Mouse (Mus musculus) limb, embryonic 13.5 days (tissue): ENCODE results near the gene Icmt. TPM values are rescaled to one million over a fixed set of nuclear protein-coding genes. Genes with fewer than 3 reads are reported as not detected.

ENCODE experiments used
- ATAC-seq: fragments of 200-750 bp; cut with Nextera tagmentation; 2 replicates; pipeline ENCODE4 v1.8.0; 2017; ENCODE audit warnings: low read depth, moderate number of reproducible peaks, moderate TSS enrichment; ENCODE audit not compliant: low FRiP score
- H3K27ac ChIP-seq: fragments of 300-500 bp; sonication (generic); 2 replicates; pipeline ENCODE4 v1.5.1; 2015; ENCODE audit warnings: inconsistent platforms, mild to moderate bottlenecking, moderate library complexity
- H3K27me3 ChIP-seq: fragments of 300-500 bp; sonication (generic); 2 replicates; pipeline ENCODE4 v1.6.1; 2015; ENCODE audit warnings: mild to moderate bottlenecking, inconsistent platforms
- H3K36me3 ChIP-seq: fragments of 300-500 bp; sonication (generic); 2 replicates; pipeline ENCODE4 v1.6.1; 2015; ENCODE audit warnings: inconsistent platforms, mild to moderate bottlenecking, moderate library complexity
- H3K4me1 ChIP-seq: fragments of 300-500 bp; sonication (generic); 2 replicates; pipeline ENCODE4 v1.6.1; 2015; ENCODE audit warnings: inconsistent platforms
- H3K4me2 ChIP-seq: fragments of 300-500 bp; sonication (generic); replicated peaks from 2 replicates; pipeline ENCODE4 v1.6.1; 2015; ENCODE audit warnings: inconsistent platforms, mild to moderate bottlenecking, moderate library complexity
- H3K4me3 ChIP-seq: fragments of 300-500 bp; sonication (generic); 2 replicates; pipeline ENCODE4 v1.5.1; 2015; ENCODE audit warnings: moderate library complexity, mild to moderate bottlenecking, inconsistent platforms
- H3K9ac ChIP-seq: fragments of 300-500 bp; sonication (generic); 2 replicates; pipeline ENCODE4 v1.6.1; 2015; ENCODE audit warnings: mild to moderate bottlenecking, inconsistent platforms
- H3K9me3 ChIP-seq: fragments of 300-500 bp; sonication (generic); 2 replicates; pipeline ENCODE4 v1.6.1; 2016; ENCODE audit warnings: inconsistent platforms
- WGBS: fragments of 180-500 bp; shearing (Covaris S2); methylation state at CpG from one replicate; pipeline ENCODE4 v1.1.7; 2015; 5-methylcytosine and 5-hydroxymethylcytosine counted together
- polyA plus RNA-seq: library from polyadenylated mRNA; unstranded; fragments of >200 nt; fragmentation: Nextera tagmentation; extraction: Ambion mirVana; gene quantifications from 2 replicates; pipeline ENCODE4 v1.2.1, GENCODE M21; 2015

Icmt gene
- polyA plus RNA-seq, 1 experiment from 2014 or later: 27.0 TPM

- 40% methylated on average over 10 of the region's 10 CpGs for WGBS
Observed at GRCm38 (mm10) chr4:152266236-152266895, 30.7 kb upstream of the Icmt start.

GRCm38 (mm10) chr4:152267748-152268369 lies 29.2 kb upstream of the Icmt start:
- Histone ChIP-seq H3K27ac (no peak overlapping the region), H3K27me3 (no peaks in the 10 kb centered on the region), H3K4me1 (peaks cover 28% of the 10 kb centered on the region), H3K36me3 (no peaks in the 10 kb centered on the region), H3K9me3 (no peaks in the 10 kb centered on the region), H3K4me2 (no peak overlapping the region), H3K9ac (no peak overlapping the region), H3K4me3 (no peak overlapping the region)
- ATAC-seq: no peak
- WGBS: 72% methylated on average over 13 of the region's 13 CpGs

More at GRCm38 (mm10) chr4:152266236-152266895, 30.7 kb upstream of the Icmt start:
- no peaks in the 10 kb centered on the region for H3K9me3 ChIP-seq
- H3K4me3 ChIP-seq: no peak overlapping the region
- no peak overlapping the region for H3K4me2 ChIP-seq
- H3K9ac ChIP-seq: no peak overlapping the region
- no peak for ATAC-seq
- H3K27ac ChIP-seq: no peak overlapping the region
- no peaks in the 10 kb centered on the region for H3K27me3 ChIP-seq
- no peaks in the 10 kb centered on the region for H3K36me3 ChIP-seq
- peaks cover 25% of the 10 kb centered on the region for H3K4me1 ChIP-seq

- 84% methylated on average over 13 of the region's 13 CpGs for WGBS
Observed at GRCm38 (mm10) chr4:152269967-152270366, 27.1 kb upstream of the Icmt start.

GRCm38 (mm10) chr4:152270599-152270998 lies 26.4 kb upstream of the Icmt start:
- 0 out of 2 replicates have a peak overlapping the region, but pooled peaks have one; percentile 2 for H3K9ac ChIP-seq
- peaks cover 39% of the 10 kb centered on the region for H3K4me1 ChIP-seq
- ATAC-seq: no peak
- no peak overlapping the region for H3K4me2 ChIP-seq
- peaks cover 16% of the 10 kb centered on the region for H3K27me3 ChIP-seq
- H3K27ac ChIP-seq: no peak overlapping the region
- WGBS: 73% methylated on average over 9 of the region's 9 CpGs
- H3K9me3 ChIP-seq: no peaks in the 10 kb centered on the region
- H3K36me3 ChIP-seq: no peaks in the 10 kb centered on the region
- no peak overlapping the region for H3K4me3 ChIP-seq

More at GRCm38 (mm10) chr4:152269967-152270366, 27.1 kb upstream of the Icmt start:
- no peaks in the 10 kb centered on the region for H3K36me3 ChIP-seq
- H3K4me3 ChIP-seq: no peak overlapping the region
- H3K4me2 ChIP-seq: no peak overlapping the region
- peaks cover 33% of the 10 kb centered on the region for H3K4me1 ChIP-seq
- no peaks in the 10 kb centered on the region for H3K9me3 ChIP-seq
- peaks cover 9% of the 10 kb centered on the region for H3K27me3 ChIP-seq
- no peak overlapping the region for H3K27ac ChIP-seq
- H3K9ac ChIP-seq: no peak overlapping the region
- no peak for ATAC-seq

- Histone ChIP-seq H3K27ac (no peak overlapping the region; the same call in 1 of the 2 replicates), H3K27me3 (peaks cover 22% of the 10 kb centered on the region), H3K4me3 (no peak overlapping the region), H3K9me3 (no peaks in the 10 kb centered on the region), H3K9ac (no peak overlapping the region), H3K36me3 (no peaks in the 10 kb centered on the region), H3K4me2 (no peak overlapping the region), H3K4me1 (peaks cover 39% of the 10 kb centered on the region)
- WGBS: 89% methylated on average over 11 of the region's 11 CpGs
- no peak for ATAC-seq
Observed at GRCm38 (mm10) chr4:152271334-152271733, 25.7 kb upstream of the Icmt start.

- Histone ChIP-seq H3K27ac (peak overlapping the region; percentile 80; the same call in 1 of the 2 replicates), H3K4me3 (no peak overlapping the region), H3K9ac (0 out of 2 replicates have a peak overlapping the region, but pooled peaks have one; percentile 1), H3K36me3 (no peaks in the 10 kb centered on the region), H3K9me3 (no peaks in the 10 kb centered on the region), H3K4me2 (peak overlapping the region; percentile 1; the same call in 1 of the 2 replicates), H3K27me3 (peaks cover 28% of the 10 kb centered on the region), H3K4me1 (peaks cover 39% of the 10 kb centered on the region)
- ATAC-seq: no peak
- 48% methylated on average over 7 of the region's 7 CpGs for WGBS
Observed at GRCm38 (mm10) chr4:152272006-152272405, 25.0 kb upstream of the Icmt start.

GRCm38 (mm10) chr4:152272449-152273049 lies 24.5 kb upstream of the Icmt start:
- no peaks in the 10 kb centered on the region for H3K36me3 ChIP-seq
- no peak overlapping the region for H3K4me3 ChIP-seq
- H3K27me3 ChIP-seq: peaks cover 28% of the 10 kb centered on the region
- 10% methylated on average over 9 of the region's 9 CpGs for WGBS
- H3K4me2 ChIP-seq: peak overlapping the region; percentile 1
- peaks cover 39% of the 10 kb centered on the region for H3K4me1 ChIP-seq
- no peak for ATAC-seq
- H3K27ac ChIP-seq: peak overlapping the region; percentile 80; the same call in 1 of the 2 replicates
- no peaks in the 10 kb centered on the region for H3K9me3 ChIP-seq
- 0 out of 2 replicates have a peak overlapping the region, but pooled peaks have one; percentile 1 for H3K9ac ChIP-seq

GRCm38 (mm10) chr4:152273191-152273590 lies 23.8 kb upstream of the Icmt start:
- no peak for ATAC-seq

GRCm38 (mm10) chr4:152273621-152274236 lies 23.3 kb upstream of the Icmt start, which contains the start of gene Gpr153:
Gene Gpr153 (plus strand): TSS chr4:152274232.
- H3K4me2 ChIP-seq: peak within 1 kb of the TSS; percentile 93
- WGBS: 1% methylated on average over 22 of the region's 48 CpGs
- H3K27me3 ChIP-seq: peaks cover 28% of the 10 kb centered on the region
- no peaks in the 10 kb centered on the region for H3K36me3 ChIP-seq
- H3K4me3 ChIP-seq: peak within 1 kb of the TSS; percentile 71
- peaks cover 39% of the 10 kb centered on the region for H3K4me1 ChIP-seq
- peak within 1 kb of the TSS; percentile 80 for H3K27ac ChIP-seq
- ATAC-seq: peak; percentile 74; the same call in 1 of the 2 replicates
- H3K9me3 ChIP-seq: no peaks in the 10 kb centered on the region
- peak within 1 kb of the TSS; percentile 86 for H3K9ac ChIP-seq

More at GRCm38 (mm10) chr4:152273191-152273590, 23.8 kb upstream of the Icmt start:
- Histone ChIP-seq H3K9ac (peak overlapping the region; percentile 86; the same call in 1 of the 2 replicates), H3K4me3 (no peak overlapping the region), H3K9me3 (no peaks in the 10 kb centered on the region), H3K36me3 (no peaks in the 10 kb centered on the region), H3K27me3 (peaks cover 28% of the 10 kb centered on the region), H3K4me1 (peaks cover 39% of the 10 kb centered on the region), H3K4me2 (peak overlapping the region; percentile 93), H3K27ac (peak overlapping the region; percentile 80)
- 31% methylated on average over 3 of the region's 3 CpGs for WGBS

- H3K9me3 ChIP-seq: no peaks in the 10 kb centered on the region
- ATAC-seq: 0 out of 2 replicates have a peak, but pooled peaks have one; percentile 22
- H3K4me3 ChIP-seq: peak overlapping the region; percentile 71
- peak overlapping the region; percentile 80; the same call in 1 of the 2 replicates for H3K27ac ChIP-seq
- H3K4me2 ChIP-seq: peak overlapping the region; percentile 93
- H3K36me3 ChIP-seq: peaks cover under 1% of the 10 kb centered on the region; the same call in 1 of the 2 replicates
- peaks cover 36% of the 10 kb centered on the region for H3K27me3 ChIP-seq
- H3K4me1 ChIP-seq: peaks cover 39% of the 10 kb centered on the region
- 2% methylated on average over 20 of the region's 20 CpGs for WGBS
- H3K9ac ChIP-seq: peak overlapping the region; percentile 86
Observed at GRCm38 (mm10) chr4:152274681-152275131, 22.3 kb upstream of the Icmt start.
